Mouse (Mus musculus): ENCODE results near the gene Smad3. TPM values are rescaled to one million over a fixed set of nuclear protein-coding genes. Genes with fewer than 3 reads are reported as not detected.

Smad3 gene
- polyA plus RNA-seq, 1 experiment from 2014 or later: 5.0 TPM

- Histone ChIP-seq H3K9ac (ENCODE audit: low read depth, low read length) (no peak overlapping the region), H3K4me1 (replicated peaks; ENCODE audit: control insufficient read depth, insufficient read depth, low read length) (no peaks in the 10 kb centered on the region; the same call in none of the 2 replicates), H3K27me3 (replicated peaks; ENCODE audit: control insufficient read depth, insufficient read depth, low read length) (no peaks in the 10 kb centered on the region), H3K36me3 (ENCODE audit: control insufficient read depth, insufficient read depth) (0 out of 2 replicates have a peak, but pooled peaks cover 3% of the 10 kb centered on the region), H3K27ac (ENCODE audit: low read depth, low read length) (no peak overlapping the region), H3K9me3 (ENCODE audit: control insufficient read depth) (no peaks in the 10 kb centered on the region), H3K4me2 (replicated peaks; ENCODE audit: low read depth) (0 out of 2 replicates have a peak overlapping the region, but pooled peaks have one; percentile 13), H3K4me3 (ENCODE audit: low read depth, low read length) (no peak overlapping the region)
- 67% methylated on average over 16 of the region's 16 CpGs for WGBS
- no peak for ATAC-seq
- TF ChIP-seq CTCF (IDR thresholded peaks at IDR 0.05; ENCODE audit: low read depth): no peak
Observed at GRCm38 (mm10) chr9:63702502-63703013, 55.2 kb downstream of the Smad3 start.

GRCm38 (mm10) chr9:63701957-63702309, 55.9 kb downstream of the Smad3 start:
- WGBS: 90% methylated on average over 4 of the region's 4 CpGs
- Histone ChIP-seq H3K4me3 (ENCODE audit: low read depth, low read length) (no peak overlapping the region), H3K4me2 (replicated peaks; ENCODE audit: low read depth) (no peak overlapping the region), H3K9me3 (ENCODE audit: control insufficient read depth) (no peaks in the 10 kb centered on the region), H3K4me1 (replicated peaks; ENCODE audit: control insufficient read depth, insufficient read depth, low read length) (peaks cover 2% of the 10 kb centered on the region; the same call in 1 of the 2 replicates), H3K36me3 (ENCODE audit: control insufficient read depth, insufficient read depth) (0 out of 2 replicates have a peak, but pooled peaks cover 3% of the 10 kb centered on the region), H3K9ac (ENCODE audit: low read depth, low read length) (no peak overlapping the region), H3K27me3 (replicated peaks; ENCODE audit: control insufficient read depth, insufficient read depth, low read length) (no peaks in the 10 kb centered on the region), H3K27ac (ENCODE audit: low read depth, low read length) (no peak overlapping the region)
- ATAC-seq: no peak
- TF ChIP-seq CTCF (IDR thresholded peaks at IDR 0.05; ENCODE audit: low read depth): no peak

GRCm38 (mm10) chr9:63701258-63701956, 56.4 kb downstream of the Smad3 start:
- 61% methylated on average over 10 of the region's 10 CpGs for WGBS
- ATAC-seq: no peak
- 0 out of 2 replicates have a peak, but pooled peaks cover 3% of the 10 kb centered on the region for H3K36me3 ChIP-seq (ENCODE audit: control insufficient read depth, insufficient read depth)
- TF ChIP-seq CTCF (IDR thresholded peaks at IDR 0.05; ENCODE audit: low read depth): peak; percentile 70
- H3K27me3 ChIP-seq (replicated peaks; ENCODE audit: control insufficient read depth, insufficient read depth, low read length): no peaks in the 10 kb centered on the region
- no peaks in the 10 kb centered on the region for H3K9me3 ChIP-seq (ENCODE audit: control insufficient read depth)
- H3K4me3 ChIP-seq (ENCODE audit: low read depth, low read length): no peak overlapping the region
- no peak overlapping the region for H3K4me2 ChIP-seq (replicated peaks; ENCODE audit: low read depth)
- peaks cover 3% of the 10 kb centered on the region; the same call in 1 of the 2 replicates for H3K4me1 ChIP-seq (replicated peaks; ENCODE audit: control insufficient read depth, insufficient read depth, low read length)
- H3K27ac ChIP-seq (ENCODE audit: low read depth, low read length): 0 out of 2 replicates have a peak overlapping the region, but pooled peaks have one; percentile 21
- no peak overlapping the region for H3K9ac ChIP-seq (ENCODE audit: low read depth, low read length)

GRCm38 (mm10) chr9:63699145-63699544, 58.6 kb downstream of the Smad3 start:
- no peaks in the 10 kb centered on the region for H3K9me3 ChIP-seq (ENCODE audit: control insufficient read depth)
- no peak for ATAC-seq
- H3K4me2 ChIP-seq (replicated peaks; ENCODE audit: low read depth): no peak overlapping the region
- H3K9ac ChIP-seq (ENCODE audit: low read depth, low read length): no peak overlapping the region
- 70% methylated on average over 4 of the region's 4 CpGs for WGBS
- H3K4me1 ChIP-seq (replicated peaks; ENCODE audit: control insufficient read depth, insufficient read depth, low read length): peaks cover 3% of the 10 kb centered on the region; the same call in 1 of the 2 replicates
- H3K4me3 ChIP-seq (ENCODE audit: low read depth, low read length): no peak overlapping the region
- H3K27me3 ChIP-seq (replicated peaks; ENCODE audit: control insufficient read depth, insufficient read depth, low read length): no peaks in the 10 kb centered on the region
- no peak for TF ChIP-seq CTCF (IDR thresholded peaks at IDR 0.05; ENCODE audit: low read depth)
- H3K27ac ChIP-seq (ENCODE audit: low read depth, low read length): no peak overlapping the region
- 0 out of 2 replicates have a peak, but pooled peaks cover 3% of the 10 kb centered on the region for H3K36me3 ChIP-seq (ENCODE audit: control insufficient read depth, insufficient read depth)

GRCm38 (mm10) chr9:63698320-63699045, 59.3 kb downstream of the Smad3 start:
- no peaks in the 10 kb centered on the region for H3K27me3 ChIP-seq (replicated peaks; ENCODE audit: control insufficient read depth, insufficient read depth, low read length)
- H3K4me1 ChIP-seq (replicated peaks; ENCODE audit: control insufficient read depth, insufficient read depth, low read length): peaks cover 3% of the 10 kb centered on the region; the same call in 1 of the 2 replicates
- 59% methylated on average over 5 of the region's 7 CpGs for WGBS

GRCm38 (mm10) chr9:63697606-63698005, 60.2 kb downstream of the Smad3 start:
- 0 out of 2 replicates have a peak, but pooled peaks cover 3% of the 10 kb centered on the region for H3K36me3 ChIP-seq (ENCODE audit: control insufficient read depth, insufficient read depth)
- H3K27me3 ChIP-seq (replicated peaks; ENCODE audit: control insufficient read depth, insufficient read depth, low read length): no peaks in the 10 kb centered on the region
- H3K4me1 ChIP-seq (replicated peaks; ENCODE audit: control insufficient read depth, insufficient read depth, low read length): peaks cover 3% of the 10 kb centered on the region; the same call in 1 of the 2 replicates
- no peak overlapping the region for H3K9ac ChIP-seq (ENCODE audit: low read depth, low read length)
- no peaks in the 10 kb centered on the region for H3K9me3 ChIP-seq (ENCODE audit: control insufficient read depth)
- no peak overlapping the region for H3K4me3 ChIP-seq (ENCODE audit: low read depth, low read length)
- H3K4me2 ChIP-seq (replicated peaks; ENCODE audit: low read depth): no peak overlapping the region
- H3K27ac ChIP-seq (ENCODE audit: low read depth, low read length): no peak overlapping the region
- ATAC-seq: no peak
- no peak for TF ChIP-seq CTCF (IDR thresholded peaks at IDR 0.05; ENCODE audit: low read depth)
- 53% methylated on average over 5 of the region's 5 CpGs for WGBS

More at GRCm38 (mm10) chr9:63698320-63699045, 59.3 kb downstream of the Smad3 start:
- TF ChIP-seq CTCF (IDR thresholded peaks at IDR 0.05; ENCODE audit: low read depth): no peak
- H3K36me3 ChIP-seq (ENCODE audit: control insufficient read depth, insufficient read depth): 0 out of 2 replicates have a peak, but pooled peaks cover 3% of the 10 kb centered on the region
- no peak overlapping the region for H3K4me3 ChIP-seq (ENCODE audit: low read depth, low read length)
- H3K9ac ChIP-seq (ENCODE audit: low read depth, low read length): no peak overlapping the region
- no peak overlapping the region for H3K4me2 ChIP-seq (replicated peaks; ENCODE audit: low read depth)
- H3K9me3 ChIP-seq (ENCODE audit: control insufficient read depth): no peaks in the 10 kb centered on the region
- H3K27ac ChIP-seq (ENCODE audit: low read depth, low read length): no peak overlapping the region
- ATAC-seq: no peak

Measured in intestine, postnatal 0 days (tissue).